8 mouse cellular contexts compared by ENCODE assay signal in the genomic region with DNA sequence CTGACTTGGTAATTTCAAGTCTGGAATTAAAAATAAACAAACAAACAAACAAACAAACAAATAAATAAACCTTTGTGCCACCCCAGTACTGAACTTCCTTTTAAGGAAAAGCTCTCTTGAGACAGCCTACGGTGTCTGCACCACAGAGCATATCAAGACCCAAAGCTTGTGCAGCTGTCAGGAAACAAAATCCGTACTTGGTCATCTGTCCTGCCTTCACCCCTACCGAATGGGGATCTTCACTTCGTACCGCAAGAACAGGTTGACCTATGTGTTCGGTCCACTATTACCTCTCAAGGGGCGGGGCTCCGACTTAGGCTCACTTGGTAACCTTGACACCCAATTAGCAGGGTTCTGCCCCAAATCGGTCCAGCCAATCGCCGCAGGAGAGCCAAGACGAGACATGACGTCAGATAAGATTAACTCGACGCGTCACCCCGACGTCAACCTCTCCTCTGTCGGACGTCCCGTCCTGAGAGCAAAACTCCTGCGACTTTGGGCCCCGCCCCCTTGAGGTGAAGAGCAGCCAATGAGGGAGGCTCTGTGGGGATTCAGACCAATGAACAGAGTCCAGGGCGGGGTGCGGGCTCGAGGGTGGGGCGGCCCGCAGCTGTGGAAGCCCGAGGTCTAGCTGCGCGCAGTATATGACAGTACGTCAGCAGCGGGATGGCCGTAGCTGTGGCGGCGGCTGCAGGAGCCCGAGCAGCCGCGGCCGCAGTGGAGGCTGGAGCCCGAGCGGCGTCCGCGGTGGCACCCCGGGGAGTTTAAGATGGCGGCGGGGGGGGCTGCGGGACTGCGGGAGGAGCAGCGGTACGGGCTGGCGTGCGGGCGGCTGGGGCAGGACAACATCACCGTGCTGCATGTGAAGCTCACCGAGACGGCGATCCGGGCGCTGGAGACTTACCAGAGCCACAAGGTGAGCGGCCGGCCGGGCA. TPM values are rescaled to one million over a fixed set of nuclear protein-coding genes. Genes with fewer than 3 reads are reported as not detected.
DNase-seq lines count a peak whose midpoint lies in the region; ATAC-seq and TF ChIP-seq lines count a peak whose summit lies in the region.

No protein-coding gene starts in this region.

- H3K4me2 ChIP-seq in kidney, embryonic 15.5 days, result peak overlapping the region; percentile 81
- peak overlapping the region; percentile 44 for H3K4me2 ChIP-seq in myocyte (ENCODE audit: low read depth)

- peak overlapping the region; percentile 90 for H3ac ChIP-seq in myocyte (ENCODE audit: control insufficient read depth, insufficient read length)

- H3K36me3 ChIP-seq in heart, embryonic 10.5 days, result no peaks in the 10 kb centered on the region
- no peaks in the 10 kb centered on the region for H3K36me3 ChIP-seq in kidney, embryonic 15.5 days
- no peaks in the 10 kb centered on the region for H3K36me3 ChIP-seq in myocyte (ENCODE audit: control insufficient read depth, insufficient read depth)
- no peaks in the 10 kb centered on the region for H3K36me3 ChIP-seq in splenic B cell, adult 2 months (ENCODE audit: control insufficient read depth, insufficient read depth, low read length, poor library complexity, severe bottlenecking)

- WGBS in heart, embryonic 10.5 days, result 4% methylated on average over 63 of the region's 64 CpGs
- 6% methylated on average over 64 of the region's 64 CpGs for WGBS in kidney, embryonic 15.5 days

- TF ChIP-seq POLR2A in myocyte (IDR thresholded peaks at IDR 0.05; ENCODE audit: insufficient read length, low read depth), result peak; percentile 98

- peak overlapping the region; percentile 89 for H3K4me3 ChIP-seq in heart, embryonic 10.5 days
- peak overlapping the region; percentile 70 for H3K4me3 ChIP-seq in kidney, embryonic 15.5 days (replicated peaks)
- H3K4me3 ChIP-seq in myocyte, result peak overlapping the region; percentile 96

- H3K79me2 ChIP-seq in myocyte (ENCODE audit: control insufficient read depth, insufficient read depth), result peaks cover 28% of the 10 kb centered on the region

- peaks cover 18% of the 10 kb centered on the region for H3K4me1 ChIP-seq in heart, embryonic 10.5 days
- H3K4me1 ChIP-seq in kidney, embryonic 15.5 days, result peaks cover 12% of the 10 kb centered on the region

- peaks cover 8% of the 10 kb centered on the region; the same call in 1 of the 2 replicates for H3K27me3 ChIP-seq in heart, embryonic 10.5 days (ENCODE audit: insufficient read depth, poor library complexity, severe bottlenecking)
- peaks cover 10% of the 10 kb centered on the region; the same call in 1 of the 2 replicates for H3K27me3 ChIP-seq in kidney, embryonic 15.5 days
- no peaks in the 10 kb centered on the region for H3K27me3 ChIP-seq in myocyte (ENCODE audit: control insufficient read depth, insufficient read depth, insufficient read length)
- H3K27me3 ChIP-seq in splenic B cell, adult 2 months (ENCODE audit: control insufficient read depth, insufficient read depth, low read length, poor library complexity, severe bottlenecking), result no peaks in the 10 kb centered on the region

- peak overlapping the region; percentile 74 for H3K9ac ChIP-seq in kidney, embryonic 15.5 days

- DNase-seq in A20 (ENCODE audit: low read depth, low spot score), result peak; percentile 98
- peak; percentile 95 for DNase-seq in brain, adult 2 months (ENCODE audit: low read depth, low spot score)
- peak; percentile 99 for DNase-seq in heart, embryonic 10.5 days (ENCODE audit: low spot score)
- peak; percentile 99 for DNase-seq in liver
- peak; percentile 99 for DNase-seq in splenic B cell, adult 2 months (ENCODE audit: low read depth, low spot score)

- H3K9me3 ChIP-seq in heart, embryonic 10.5 days, result no peaks in the 10 kb centered on the region
- H3K9me3 ChIP-seq in kidney, embryonic 15.5 days (replicated peaks), result no peaks in the 10 kb centered on the region

- ATAC-seq in erythroblast, adult 5-6 weeks (replicated peaks; ENCODE audit: low FRiP score, poor library complexity, severe bottlenecking), result peak; percentile 91
- ATAC-seq in kidney, embryonic 15.5 days (replicated peaks; ENCODE audit: low FRiP score), result peak; percentile 100

- peak overlapping the region; percentile 92 for H3K27ac ChIP-seq in heart, embryonic 10.5 days
- peak overlapping the region; percentile 75 for H3K27ac ChIP-seq in kidney, embryonic 15.5 days

TF ChIP-seq in myocyte, 11 proteins besides CTCF, POLR2A, EP300 and RAD21:
- TF ChIP-seq TCF12 (IDR thresholded peaks at IDR 0.05; ENCODE audit: insufficient read depth, poor library complexity, severe bottlenecking) (no peak), POLR2AphosphoS2 (IDR thresholded peaks at IDR 0.05; ENCODE audit: insufficient read length, low read depth) (peak; percentile 93), REST (IDR thresholded peaks at IDR 0.05; ENCODE audit: insufficient read depth, insufficient read length) (peak; percentile 6), USF1 (IDR thresholded peaks at IDR 0.05; ENCODE audit: low read depth) (no peak), CEBPB (IDR thresholded peaks at IDR 0.05; ENCODE audit: insufficient read depth, poor library complexity, severe bottlenecking) (no peak), MYOD1 (IDR thresholded peaks at IDR 0.05; ENCODE audit: control insufficient read depth in 1 of 3, insufficient read length in 2 of 3, low read depth in 2 of 3) (peak in 2 of 3 experiments; percentile 20 to 71), MAX (IDR thresholded peaks at IDR 0.05; ENCODE audit: low read depth) (no peak), MYOG (IDR thresholded peaks at IDR 0.05; ENCODE audit: control insufficient read depth in 1 of 3, insufficient read depth in 1 of 3, insufficient read length in 2 of 3, low read depth in 2 of 3) (peak in 2 of 3 experiments; percentile 28 to 77), E2F4 (IDR thresholded peaks at IDR 0.05; ENCODE audit: insufficient read depth) (no peak)

RNA-seq across cellular contexts. Expression of gene Ell2, which starts 0.6 kb away (rescaled TPM):
- 59.4 and 99.9 TPM in 2 replicates for total RNA-seq in erythroblast, adult 5-6 weeks (2015; ENCODE audit: low replicate concordance)
- 60.4 and 93.9 TPM in 2 replicates for total RNA-seq in erythroblast, adult 5-6 weeks (2017; ENCODE audit: low replicate concordance)
- polyA plus RNA-seq in heart, embryonic 10.5 days (2016; fragmentation: Nextera tagmentation; extraction: Ambion mirVana), result 9.6 and 12.5 TPM in 2 replicates
- polyA plus RNA-seq in kidney, embryonic 15.5 days (2015; fragmentation: Nextera tagmentation; extraction: Ambion mirVana), result 4.7 and 5.2 TPM in 2 replicates
- 5.1 TPM for polyA plus RNA-seq in myocyte (2012; fragmentation: generic; extraction: Trizol)

Comparison
In these comparisons a context has a peak if more than half of its experiments do, and no peak if none do; other contexts are left out.
1. Peak in every context shown above with its lines: DNase-seq, ATAC-seq, H3K4me3 ChIP-seq and H3K27ac ChIP-seq.